Mouse (Mus musculus) liver, embryonic 14.5 days (tissue): ENCODE measurements around the gene Cacna1c. TPM values are rescaled to one million over a fixed set of nuclear protein-coding genes. Genes with fewer than 3 reads are reported as not detected.

ENCODE experiments used
- ATAC-seq: fragments of 200-750 bp; cut with Nextera tagmentation; 2 replicates; pipeline ENCODE4 v1.8.0; 2017; ENCODE audit warnings: moderate number of reproducible peaks, mild to moderate bottlenecking, moderate library complexity; ENCODE audit not compliant: insufficient read depth
- DNase-seq, 3 experiments: peaks; one replicate each; pipeline ENCODE4 v3.0.0-alpha.2; 2012 to 2013; ENCODE audit warnings: low read depth in 3 of 3, low spot score in 3 of 3
- H3K27ac ChIP-seq: fragments of 300-500 bp; sonication (generic); 2 replicates; pipeline ENCODE4 v1.5.1; 2014; ENCODE audit warnings: moderate library complexity, mild to moderate bottlenecking, control low read depth, inconsistent platforms
- H3K27me3 ChIP-seq: fragments of 300-500 bp; sonication (generic); 2 replicates; pipeline ENCODE4 v1.6.1; 2014; ENCODE audit warnings: mild to moderate bottlenecking, low read length, moderate library complexity; ENCODE audit not compliant: control insufficient read depth, insufficient read depth
- H3K36me3 ChIP-seq: fragments of 300-500 bp; sonication (generic); replicated peaks from 2 replicates; pipeline ENCODE4 v1.6.1; 2014; ENCODE audit warnings: low read depth; ENCODE audit not compliant: control insufficient read depth, insufficient read depth
- H3K4me1 ChIP-seq, 2 experiments: fragments of 200-500 bp in 1 of 2; fragments of 300-500 bp in 1 of 2; sonication (generic) in 1 of 2; replicated peaks; 2 replicates each; pipeline ENCODE4 v1.6.1; 2012 to 2014; ENCODE audit warnings: antibody characterized with exemption in 1 of 2, inconsistent platforms in 1 of 2, low read length in 1 of 2; ENCODE audit not compliant: control insufficient read depth in 2 of 2, insufficient read depth in 2 of 2
- H3K4me2 ChIP-seq: fragments of 300-500 bp; sonication (generic); 2 replicates; pipeline ENCODE4 v1.6.1; 2014; ENCODE audit warnings: low read depth, mild to moderate bottlenecking, control low read depth, moderate library complexity
- H3K4me3 ChIP-seq, 2 experiments: fragments of 200-500 bp in 1 of 2; fragments of 300-500 bp in 1 of 2; sonication (generic) in 1 of 2; 2 replicates each; pipeline ENCODE4 v1.5.1; 2012 to 2014; ENCODE audit warnings: low read depth in 2 of 2, low read length in 2 of 2, mild to moderate bottlenecking in 2 of 2, control low read depth in 1 of 2, inconsistent platforms in 1 of 2, moderate library complexity in 1 of 2; ENCODE audit not compliant: insufficient read depth in 1 of 2
- H3K9ac ChIP-seq: fragments of 300-500 bp; sonication (generic); replicated peaks from 2 replicates; pipeline ENCODE4 v1.6.1; 2014; ENCODE audit warnings: mild to moderate bottlenecking, control low read depth, moderate library complexity
- H3K9me3 ChIP-seq: fragments of 300-500 bp; sonication (generic); 2 replicates; pipeline ENCODE4 v1.6.1; 2016; ENCODE audit warnings: low read length, mixed read lengths; ENCODE audit not compliant: control insufficient read depth
- CTCF ChIP-seq: IDR thresholded peaks from 2 replicates; pipeline ENCODE4 v1.5.1; 2016; ENCODE audit warnings: antibody characterized with exemption, low read depth, control low read depth
- EP300 ChIP-seq: IDR thresholded peaks from 2 replicates; pipeline ENCODE4 v1.6.1; 2016; ENCODE audit warnings: antibody characterized with exemption, low read depth
- WGBS: fragments of 180-500 bp; shearing (Covaris S2); extraction: QIAGEN DNeasy Blood & Tissue Kit; methylation state at CpG from one replicate; pipeline ENCODE4 v1.1.7; 2014; ENCODE audit not compliant: insufficient replicate concordance; 5-methylcytosine and 5-hydroxymethylcytosine counted together
- polyA plus RNA-seq, 2 experiments: library from polyadenylated mRNA; depleted of rRNA in 1 of 2; stranded (reverse) in 1 of 2; unstranded in 1 of 2; fragments of >200 nt; fragmentation: Nextera tagmentation in 1 of 2; extraction: Ambion mirVana in 1 of 2; gene quantifications; 2 replicates each; pipeline versions ENCODE4 v1.2.1 to v1.2.3; 2012 to 2014

The Cacna1c gene
- polyA plus RNA-seq, 2 experiments = 0.20 to 0.32 TPM

DNA sequence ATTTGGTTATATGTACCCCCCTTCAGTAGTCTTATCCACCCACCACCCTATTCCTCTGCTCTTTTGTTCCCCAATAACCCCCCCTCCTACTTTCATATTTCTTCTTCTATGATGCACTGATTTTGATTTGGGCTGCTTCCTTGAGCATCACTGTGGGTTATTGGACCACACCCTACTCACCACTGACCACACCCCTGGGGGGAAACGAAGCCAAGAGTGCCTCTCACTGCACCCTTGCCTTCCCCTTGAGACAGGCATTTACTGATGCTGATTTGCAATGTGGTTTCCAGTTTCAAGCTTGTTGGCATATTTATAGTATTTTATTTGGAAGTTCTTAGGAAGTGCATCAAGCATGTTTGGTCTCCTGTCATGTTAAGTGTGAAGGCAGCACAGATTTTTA lies 337.8 kb downstream of the Cacna1c start:
- DNase-seq = no peak
- WGBS = 15% methylated on average over 1 of the region's 1 CpGs
- H3K27me3 ChIP-seq = no peaks in the 10 kb centered on the region
- H3K36me3 ChIP-seq = no peaks in the 10 kb centered on the region
- no peaks in the 10 kb centered on the region for H3K9me3 ChIP-seq
- no peak for TF ChIP-seq CTCF
- TF ChIP-seq EP300 = no peak
- ATAC-seq = no peak
- H3K27ac ChIP-seq = no peak overlapping the region
- no peak overlapping the region for H3K4me3 ChIP-seq
- H3K4me2 ChIP-seq = no peak overlapping the region
- H3K9ac ChIP-seq = no peak overlapping the region
- no peaks in the 10 kb centered on the region for H3K4me1 ChIP-seq

DNA sequence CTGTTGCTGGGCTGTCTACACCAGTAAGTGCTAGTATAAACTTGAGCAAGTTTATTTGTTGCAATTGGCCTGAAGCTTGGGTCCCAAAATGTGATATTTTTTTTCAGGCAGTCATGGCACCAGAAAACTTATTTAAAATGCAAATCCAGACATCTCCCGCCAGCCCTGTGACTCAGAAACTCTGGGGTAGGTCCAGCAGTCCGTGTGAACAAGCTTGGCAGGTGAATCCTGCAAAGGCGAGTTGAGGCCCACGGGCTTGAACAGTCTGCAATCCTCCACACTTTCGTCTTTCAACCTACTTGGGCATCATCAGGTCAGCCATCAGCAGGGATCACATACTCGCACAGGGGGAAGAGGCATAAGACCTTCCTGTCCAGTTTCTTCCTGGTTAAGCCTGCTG lies 344.1 kb downstream of the Cacna1c start:
- no peak for DNase-seq
- H3K9ac ChIP-seq = no peak overlapping the region
- H3K9me3 ChIP-seq = no peaks in the 10 kb centered on the region
- no peaks in the 10 kb centered on the region for H3K27me3 ChIP-seq
- no peak overlapping the region for H3K27ac ChIP-seq
- H3K4me3 ChIP-seq = no peak overlapping the region
- H3K36me3 ChIP-seq = no peaks in the 10 kb centered on the region
- TF ChIP-seq CTCF (no peak), EP300 (no peak)
- ATAC-seq = no peak
- H3K4me2 ChIP-seq = no peak overlapping the region
- 52% methylated on average over 6 of the region's 6 CpGs for WGBS
- H3K4me1 ChIP-seq = no peaks in the 10 kb centered on the region; a peak in 1 of 4 replicates

DNA sequence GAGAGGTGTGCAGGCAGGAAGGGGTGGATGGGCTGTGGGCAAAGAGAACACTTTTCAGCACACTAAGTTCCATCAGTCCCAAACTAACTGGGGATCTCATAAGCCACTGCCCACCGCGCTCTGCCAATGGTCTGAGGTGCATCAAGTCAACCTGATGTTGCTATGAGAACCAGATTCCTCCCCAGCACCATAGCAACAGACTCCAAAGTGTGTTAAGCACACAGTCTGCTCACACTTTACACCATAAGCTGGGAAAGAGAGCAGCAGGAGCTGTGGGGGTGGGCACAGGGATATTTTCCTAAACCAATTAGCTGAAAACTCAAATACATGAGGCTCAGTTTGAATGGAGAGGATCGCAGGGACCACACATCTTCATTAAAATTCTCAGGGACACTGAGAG lies 345.1 kb downstream of the Cacna1c start:
- Histone ChIP-seq H3K4me3 (no peak overlapping the region), H3K4me2 (no peak overlapping the region), H3K9me3 (no peaks in the 10 kb centered on the region), H3K9ac (no peak overlapping the region), H3K4me1 (peaks cover 0 to under 1% of the 10 kb centered on the region in 2 experiments; a peak in 1 of 4 replicates), H3K36me3 (no peaks in the 10 kb centered on the region), H3K27me3 (no peaks in the 10 kb centered on the region), H3K27ac (no peak overlapping the region)
- 84% methylated on average over 3 of the region's 3 CpGs for WGBS
- DNase-seq = no peak
- ATAC-seq = no peak
- TF ChIP-seq CTCF = no peak
- TF ChIP-seq EP300 = no peak

DNA sequence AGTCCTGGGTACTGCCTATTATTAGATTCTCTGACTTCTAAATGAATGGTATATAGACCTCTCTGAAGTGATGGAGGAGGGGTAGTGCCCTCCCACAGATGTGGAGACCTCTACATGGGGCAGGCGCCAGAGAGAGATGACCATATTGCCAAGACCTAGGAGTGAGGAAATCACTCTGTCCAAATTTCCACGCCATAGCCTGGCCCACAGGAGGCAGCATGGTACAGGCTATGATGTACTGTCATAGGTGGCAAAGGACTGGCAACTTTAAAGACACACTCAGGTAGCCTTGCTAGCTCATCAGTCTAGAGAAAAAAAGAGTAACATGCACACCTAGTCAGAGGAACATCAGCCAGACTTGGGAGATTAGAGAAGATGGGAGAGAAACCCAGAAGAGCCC lies 347.6 kb downstream of the Cacna1c start:
- H3K27ac ChIP-seq = no peak overlapping the region
- no peaks in the 10 kb centered on the region for H3K36me3 ChIP-seq
- 57% methylated on average over 2 of the region's 2 CpGs for WGBS
- H3K9me3 ChIP-seq = no peaks in the 10 kb centered on the region
- no peak overlapping the region for H3K9ac ChIP-seq
- TF ChIP-seq EP300 (no peak), CTCF (peak; percentile 40)
- H3K27me3 ChIP-seq = no peaks in the 10 kb centered on the region
- H3K4me1 ChIP-seq = peaks cover 4 to 11% of the 10 kb centered on the region in 2 experiments
- no peak for ATAC-seq
- no peak for DNase-seq
- H3K4me3 ChIP-seq = no peak overlapping the region
- no peak overlapping the region for H3K4me2 ChIP-seq

DNA sequence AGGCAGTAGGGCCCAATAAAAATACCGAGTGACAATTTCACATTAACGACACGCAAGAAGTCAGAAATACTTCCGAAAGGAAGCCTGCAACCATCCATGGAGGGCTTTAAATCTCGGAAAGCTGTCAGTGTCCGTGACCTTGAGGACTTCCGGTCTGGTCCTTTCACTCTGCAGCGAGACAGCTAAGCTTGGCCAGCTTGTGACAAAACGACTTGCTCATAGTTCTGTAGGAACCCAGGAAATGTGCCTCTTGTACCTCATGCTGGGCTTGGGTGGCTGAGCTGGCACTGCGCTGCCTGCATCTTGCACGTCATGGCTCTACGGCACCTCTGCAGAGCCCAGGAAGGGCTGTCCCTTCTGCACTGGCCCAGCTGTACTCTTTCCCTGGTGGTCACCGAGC lies 348.5 kb downstream of the Cacna1c start:
- H3K9ac ChIP-seq = no peak overlapping the region
- DNase-seq (no peak), ATAC-seq (no peak)
- H3K9me3 ChIP-seq = no peaks in the 10 kb centered on the region
- TF ChIP-seq EP300 (no peak), CTCF (no peak)
- whole genome bisulfite sequencing = 71% methylated on average over 13 of the region's 13 CpGs
- H3K36me3 ChIP-seq = no peaks in the 10 kb centered on the region
- H3K27me3 ChIP-seq = no peaks in the 10 kb centered on the region
- no peak overlapping the region for H3K27ac ChIP-seq
- H3K4me1 ChIP-seq = peaks cover 4 to 17% of the 10 kb centered on the region in 2 experiments
- no peak overlapping the region for H3K4me3 ChIP-seq
- no peak overlapping the region for H3K4me2 ChIP-seq
